Mouse (Mus musculus) megakaryocyte-erythroid progenitor cell, adult 5-6 weeks (primary cell): ENCODE data around the gene Umps. TPM values are rescaled to one million over a fixed set of nuclear protein-coding genes. Genes with fewer than 3 reads are reported as not detected.

ENCODE experiments used
- ATAC-seq: replicated peaks from 2 replicates; pipeline ENCODE4 v1.8.0; 2016; ENCODE audit warnings: mild to moderate bottlenecking, inconsistent platforms; ENCODE audit not compliant: severe bottlenecking, poor library complexity, low FRiP score, low TSS enrichment
- total RNA-seq, 2 experiments: library from RNA; stranded (forward) in 1 of 2; stranded (reverse) in 1 of 2; fragments of 200-1000, 215-1000 nt in 1 of 2; fragments of >200 nt in 1 of 2; fragmentation: Nextera tagmentation in 1 of 2; gene quantifications; 2 replicates each; pipeline ENCODE4 v1.2.3; 2014 to 2017

Umps gene
- total RNA-seq, 2 experiments from 2014 or later: 69.3 to 104 TPM

DNA sequence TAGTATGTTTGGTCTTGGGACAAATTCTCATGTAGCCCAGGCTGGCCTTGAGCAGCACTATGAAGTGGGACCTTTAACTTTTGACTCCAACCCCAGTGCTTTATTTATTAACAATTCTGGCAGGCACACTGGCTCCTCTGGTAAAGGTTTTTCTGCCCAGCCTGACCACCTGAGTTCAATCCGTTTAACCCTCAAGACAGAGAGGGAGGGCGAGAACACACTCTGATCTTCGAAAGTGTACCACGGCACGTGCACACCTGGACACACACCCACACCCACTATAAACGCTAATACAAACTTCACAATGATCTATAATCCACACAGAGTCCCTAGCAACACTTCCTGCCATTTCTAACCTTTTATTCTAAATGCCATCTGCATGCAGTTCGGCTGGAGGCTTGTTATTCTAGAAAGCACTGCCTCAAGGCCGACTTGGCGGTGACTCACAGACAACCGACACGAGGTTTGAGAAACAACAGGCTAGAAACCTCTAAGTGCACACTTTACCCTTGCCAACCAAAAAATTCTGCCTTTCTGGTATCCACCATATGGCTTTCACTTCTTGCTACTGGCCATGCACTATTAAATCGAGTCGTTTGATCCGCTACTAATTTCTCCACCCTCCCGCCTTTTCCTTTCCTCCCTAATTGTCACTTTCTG, 830 bp downstream of the Umps start:
- no peak for ATAC-seq

DNA sequence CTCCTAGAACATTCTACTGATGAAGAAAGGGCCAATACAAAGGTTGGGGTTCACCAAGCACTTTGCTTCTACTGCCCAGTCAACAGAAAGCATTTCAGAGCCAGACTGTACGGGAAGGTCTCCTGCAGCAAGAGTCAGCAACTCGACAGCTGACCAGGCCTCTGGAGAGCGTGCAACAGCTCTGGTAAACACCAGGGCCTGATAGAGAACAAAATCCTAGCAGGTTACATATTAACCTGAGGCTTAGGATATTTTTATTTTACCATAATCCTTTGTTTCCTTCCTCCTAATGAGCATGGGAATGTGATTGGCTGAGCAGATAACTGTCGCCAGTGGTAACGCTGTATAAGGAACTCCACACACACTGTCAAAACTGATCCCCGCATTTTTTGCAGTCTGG, 3.3 kb downstream of the Umps start:
- ATAC-seq: no peak

DNA sequence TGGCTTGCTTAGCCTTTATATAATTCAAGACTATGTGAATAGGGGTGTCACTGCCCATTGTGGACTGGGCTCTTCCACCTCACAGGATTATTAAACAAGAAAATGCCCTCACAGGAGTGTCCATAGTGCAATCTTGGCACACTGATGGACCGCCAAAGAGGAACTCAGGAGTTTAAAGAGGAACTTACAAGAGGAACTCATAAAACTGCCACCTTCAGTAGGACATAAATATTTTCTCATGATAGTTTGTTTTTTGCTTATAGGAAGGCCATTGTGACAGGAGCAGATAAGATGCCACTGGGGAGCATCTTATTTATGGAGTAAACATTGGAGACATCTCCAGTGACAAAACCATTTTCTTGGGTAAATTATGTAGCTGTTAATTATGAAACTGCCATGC, 12.0 kb downstream of the Umps start:
- ATAC-seq: no peak

DNA sequence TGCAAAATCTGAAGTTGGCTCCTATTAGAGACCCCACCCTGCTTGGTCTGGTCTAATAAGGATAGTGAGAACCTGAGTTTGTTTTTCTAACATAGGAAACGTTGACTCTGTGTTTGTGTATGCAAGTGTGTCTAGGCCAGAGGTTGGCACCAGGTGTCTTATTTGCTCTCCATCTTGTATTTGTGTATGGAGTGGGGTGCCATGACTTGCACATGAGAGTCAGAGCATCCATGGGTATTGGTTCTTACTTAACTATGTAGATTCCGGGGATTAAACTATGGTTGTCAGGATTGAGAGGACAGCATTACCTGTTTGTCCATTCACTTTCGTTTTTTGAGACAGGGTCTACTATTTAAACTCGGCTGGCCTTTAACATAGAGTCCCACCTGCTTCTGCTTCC, 13.8 kb downstream of the Umps start:
- ATAC-seq: no peak

DNA sequence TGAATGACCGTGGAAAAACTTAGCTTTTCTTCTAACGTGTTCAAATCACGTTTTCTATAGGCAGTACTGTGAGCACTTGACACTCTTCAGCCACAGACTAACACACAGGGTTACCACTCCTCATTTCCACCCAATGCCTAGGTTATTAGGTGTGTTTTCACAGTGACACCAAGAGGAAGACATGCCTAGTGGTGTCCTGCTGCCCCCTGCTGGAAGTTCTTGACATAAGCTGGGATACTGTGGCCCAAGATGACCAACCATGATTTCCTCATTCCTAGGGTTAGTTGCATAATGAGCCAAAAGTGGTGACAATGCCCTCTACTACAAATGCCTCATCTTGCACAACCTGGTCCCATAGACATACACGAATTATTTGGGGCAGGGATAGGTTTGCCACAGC, 16.0 kb downstream of the Umps start:
- ATAC-seq: peak; percentile 81

DNA sequence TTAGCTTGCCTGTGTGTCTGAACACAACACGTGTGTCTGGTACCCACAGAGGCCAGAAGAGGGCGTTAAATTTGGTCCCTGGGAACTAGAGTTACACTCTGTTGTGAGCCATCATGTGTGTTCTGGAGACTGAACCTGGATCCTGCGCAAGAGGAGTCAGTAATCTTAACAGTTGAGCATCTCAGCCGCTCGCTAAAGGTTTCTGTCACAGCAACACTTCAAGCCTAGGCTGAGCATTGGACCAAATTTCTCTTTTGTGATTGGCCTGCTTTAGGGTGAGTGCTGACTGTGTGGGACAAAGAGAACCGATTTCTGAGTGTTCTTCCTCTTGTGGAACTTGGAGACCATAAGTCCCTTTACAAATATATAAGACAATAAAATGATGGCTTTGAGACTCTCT, 16.5 kb downstream of the Umps start:
- no peak for ATAC-seq

DNA sequence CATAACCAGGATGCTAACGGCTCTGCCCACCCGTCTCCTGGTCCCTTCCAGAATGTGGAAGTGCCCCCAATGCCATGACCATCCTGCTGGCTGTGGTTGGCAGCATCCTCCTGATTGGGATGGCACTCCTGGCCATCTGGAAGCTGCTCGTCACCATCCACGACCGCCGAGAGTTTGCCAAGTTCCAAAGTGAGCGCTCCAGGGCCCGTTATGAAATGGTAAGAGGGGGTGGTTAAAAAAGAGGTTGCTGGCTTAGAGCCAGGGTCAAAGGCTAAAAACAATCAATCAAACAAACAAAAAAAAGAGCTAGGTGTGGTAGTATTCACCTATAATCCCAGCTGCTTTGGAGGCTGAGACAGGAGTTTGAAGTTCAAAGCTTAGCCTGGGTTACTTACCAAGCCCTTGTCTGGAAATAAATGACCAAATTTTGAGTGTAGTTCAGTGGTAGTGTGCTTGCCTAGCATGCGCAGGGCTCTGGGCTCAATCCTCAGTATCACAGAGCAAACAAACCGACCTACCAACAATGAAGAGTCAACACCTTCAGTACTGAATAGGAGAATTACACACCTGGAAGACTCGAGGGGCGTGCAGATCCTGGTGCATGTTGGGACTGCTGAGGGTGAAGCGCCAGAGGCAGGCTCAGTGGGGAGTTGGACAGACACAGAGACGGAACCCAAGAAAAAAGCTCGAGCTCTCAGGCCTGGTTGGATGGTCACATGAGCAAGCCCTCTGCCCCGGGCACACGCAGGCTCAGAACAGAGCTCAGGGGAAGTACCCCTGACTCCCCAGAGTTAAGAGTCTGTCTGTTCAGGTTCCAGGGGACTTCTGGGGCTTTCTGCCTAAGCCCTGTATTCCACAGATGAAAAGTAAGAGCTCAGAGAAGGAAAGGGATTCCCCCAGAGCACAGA, 18.9 kb downstream of the Umps start:
- ATAC-seq: no peak

DNA sequence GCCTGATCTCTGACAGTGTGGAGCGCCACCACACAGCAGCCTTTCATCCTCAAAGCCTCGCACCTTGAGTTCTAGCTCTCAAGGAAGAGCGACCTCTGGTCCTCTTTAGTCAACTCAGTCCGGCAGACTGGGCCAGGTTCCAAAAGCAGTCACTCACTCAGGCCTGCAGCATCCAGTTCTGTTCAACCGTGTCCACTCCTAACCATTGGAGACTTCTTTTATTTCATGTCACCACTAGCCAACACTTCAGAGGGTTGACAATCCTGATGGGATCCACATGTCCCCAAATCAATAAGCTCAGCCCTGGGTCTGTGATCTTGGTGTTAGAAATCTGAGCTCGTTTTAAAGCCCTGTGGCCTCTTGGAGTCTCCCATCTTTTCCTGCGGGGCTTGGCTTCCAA, 20.8 kb downstream of the Umps start:
- ATAC-seq: no peak

DNA sequence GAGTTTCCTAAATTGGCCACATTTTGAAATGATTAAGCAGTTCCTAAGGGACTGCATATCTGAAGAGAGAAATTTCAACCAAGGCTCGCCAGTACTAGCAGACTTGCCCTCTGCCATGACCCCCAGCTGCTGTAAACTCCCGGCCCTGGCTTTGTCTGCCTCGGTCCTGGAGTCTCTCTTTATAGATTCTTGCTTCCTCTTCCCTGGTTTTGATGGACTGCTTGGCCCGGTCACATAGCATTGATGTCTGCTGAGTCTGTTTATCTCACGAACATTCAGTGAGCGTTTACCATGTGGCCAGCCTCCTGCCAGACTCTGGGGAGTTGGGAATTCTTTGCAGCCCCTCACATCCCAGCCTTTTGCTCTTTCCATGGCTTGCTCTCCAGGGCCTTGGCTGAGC, 22.1 kb downstream of the Umps start:
- ATAC-seq: no peak

DNA sequence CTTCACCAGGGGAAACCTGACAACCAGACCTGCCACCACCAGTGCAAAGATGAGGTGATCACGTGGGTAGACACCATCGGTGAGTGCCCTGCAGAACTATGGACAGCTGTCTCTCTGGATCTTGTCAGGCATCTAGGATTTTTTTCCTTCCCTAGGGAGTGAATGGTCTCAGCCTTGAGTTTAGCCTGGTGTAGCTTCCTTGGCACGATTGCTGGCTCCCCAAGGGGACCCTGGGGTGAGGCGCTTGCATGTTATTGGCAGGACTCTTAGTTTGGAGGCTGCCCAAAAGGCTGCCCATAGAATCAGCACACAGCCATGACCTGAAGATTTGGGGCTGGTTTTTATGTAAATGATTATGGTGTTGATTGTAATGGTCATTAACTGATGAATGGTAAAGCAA, 22.7 kb downstream of the Umps start:
- no peak for ATAC-seq

DNA sequence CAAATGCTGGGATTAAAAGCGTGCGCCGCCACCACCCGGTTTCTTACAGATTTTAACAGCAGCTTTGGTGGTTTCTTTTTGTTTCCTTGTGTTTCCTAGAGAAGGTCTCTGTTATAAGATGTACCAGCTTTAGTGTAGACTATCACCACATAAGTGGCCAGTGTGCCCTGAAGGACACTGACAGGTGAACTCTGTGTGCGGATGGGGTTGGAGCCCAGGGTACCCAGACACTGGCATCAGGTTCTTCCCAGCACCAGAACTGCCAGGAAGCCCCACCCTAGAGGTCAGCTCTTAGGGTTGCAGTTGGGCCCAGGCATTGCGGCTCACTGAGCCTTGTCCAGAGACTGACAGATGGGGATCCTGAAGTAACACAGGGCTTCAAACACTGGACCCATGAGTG, 23.4 kb downstream of the Umps start:
- ATAC-seq: no peak

DNA sequence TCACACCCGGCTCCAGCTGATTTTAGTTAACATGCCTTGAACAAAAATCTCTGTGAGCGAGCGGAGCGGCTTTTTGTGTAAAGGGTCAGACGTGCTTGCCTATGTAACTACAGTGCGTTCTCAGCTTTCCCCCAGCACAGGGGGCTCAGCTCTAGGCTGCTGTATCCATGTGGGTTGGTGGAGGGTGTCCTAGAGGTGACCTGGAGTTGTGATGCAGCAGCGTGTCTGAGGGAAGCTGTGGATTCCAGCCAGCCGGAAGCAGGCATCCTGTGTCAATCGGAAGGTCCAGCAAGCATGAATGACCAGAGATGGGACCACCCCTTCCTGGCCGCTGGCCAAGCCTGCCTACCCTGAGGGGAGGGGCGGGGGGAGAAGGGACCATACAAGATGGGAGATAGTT, 24.5 kb downstream of the Umps start:
- no peak for ATAC-seq

DNA sequence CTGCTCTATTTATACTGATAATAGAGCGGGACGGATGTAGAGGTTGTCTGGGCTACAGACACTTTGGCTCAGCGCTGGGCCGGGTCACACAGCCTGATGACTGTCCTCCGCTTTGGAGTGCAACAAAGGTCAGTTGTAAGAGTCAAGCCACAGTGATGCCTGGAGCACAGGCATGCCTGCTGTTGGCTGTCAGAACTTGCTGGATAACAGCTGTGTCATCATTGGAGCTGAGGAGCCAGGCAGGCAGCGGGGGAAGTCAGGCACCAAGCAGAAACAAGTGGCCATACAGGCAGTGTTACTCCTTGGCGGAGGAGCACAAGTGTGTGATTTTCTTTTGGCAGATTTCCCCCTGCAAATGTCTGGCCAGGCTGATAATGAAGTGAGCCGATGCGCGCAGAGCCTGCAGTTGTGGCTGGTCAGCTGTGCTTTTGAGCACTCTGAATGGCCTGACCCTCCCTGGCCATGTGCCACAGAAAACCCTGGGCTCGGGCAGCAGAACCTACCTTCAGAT, 25.5 kb downstream of the Umps start:
- ATAC-seq: peak; percentile 49; the same call in 1 of the 2 replicates

DNA sequence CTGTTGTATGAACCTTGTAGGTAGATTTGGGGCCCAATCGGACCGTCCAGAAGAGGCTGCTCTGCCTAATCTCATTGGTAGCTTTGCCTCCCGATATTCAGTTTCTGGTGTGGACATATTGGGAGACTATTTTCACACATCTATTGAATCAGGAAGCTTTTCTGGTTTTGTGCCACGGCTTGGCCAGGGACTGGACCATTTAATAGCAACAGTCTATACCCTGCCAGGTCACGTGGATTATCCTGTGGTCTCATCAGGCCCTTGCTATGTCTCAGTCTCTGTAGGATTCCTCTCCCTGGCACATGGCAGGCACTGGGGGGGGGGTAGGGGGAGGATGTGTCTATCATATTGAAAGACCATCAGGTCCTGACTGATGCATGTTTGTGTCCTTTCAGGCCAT, 26.7 kb downstream of the Umps start:
- no peak for ATAC-seq

DNA sequence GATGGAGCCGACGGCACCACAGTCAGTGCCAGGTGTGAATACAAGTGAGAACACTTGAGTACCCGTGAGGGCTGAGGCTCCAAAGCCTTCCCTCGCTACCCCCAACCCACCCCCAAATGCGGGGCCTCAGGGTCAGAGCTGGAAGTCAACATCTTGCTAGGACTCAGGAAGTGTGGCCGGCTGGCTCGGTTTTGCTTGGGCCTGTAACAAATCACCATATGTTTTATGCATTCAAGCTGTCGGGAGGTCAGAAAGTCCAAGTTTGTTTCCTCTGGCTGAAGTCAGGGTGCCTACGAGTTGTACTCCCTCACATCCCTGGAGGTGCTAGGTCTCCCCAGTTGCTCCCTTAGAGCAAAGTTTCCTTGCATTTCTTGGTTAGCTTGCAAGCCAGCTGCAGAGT, 27.2 kb downstream of the Umps start:
- no peak for ATAC-seq

DNA sequence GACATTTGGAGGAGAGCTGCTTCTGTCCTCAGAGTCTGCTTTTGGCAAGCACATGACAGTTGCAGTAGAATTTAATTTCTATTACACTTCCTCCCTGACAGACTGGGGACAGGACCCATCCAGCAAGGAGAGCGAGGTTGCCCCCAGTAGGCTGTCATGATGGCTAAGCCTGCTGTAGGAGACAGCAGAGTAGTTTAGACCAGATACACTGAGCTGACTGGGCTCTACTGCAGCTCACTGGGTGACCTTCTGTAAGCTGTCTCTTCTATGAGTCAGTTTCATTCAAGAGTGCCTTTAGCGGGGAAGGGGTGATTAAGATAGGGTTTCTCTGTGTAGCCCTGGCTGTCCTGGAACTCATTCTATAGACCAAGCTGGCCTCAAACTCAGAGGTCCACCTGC, 27.7 kb downstream of the Umps start:
- ATAC-seq: no peak

DNA sequence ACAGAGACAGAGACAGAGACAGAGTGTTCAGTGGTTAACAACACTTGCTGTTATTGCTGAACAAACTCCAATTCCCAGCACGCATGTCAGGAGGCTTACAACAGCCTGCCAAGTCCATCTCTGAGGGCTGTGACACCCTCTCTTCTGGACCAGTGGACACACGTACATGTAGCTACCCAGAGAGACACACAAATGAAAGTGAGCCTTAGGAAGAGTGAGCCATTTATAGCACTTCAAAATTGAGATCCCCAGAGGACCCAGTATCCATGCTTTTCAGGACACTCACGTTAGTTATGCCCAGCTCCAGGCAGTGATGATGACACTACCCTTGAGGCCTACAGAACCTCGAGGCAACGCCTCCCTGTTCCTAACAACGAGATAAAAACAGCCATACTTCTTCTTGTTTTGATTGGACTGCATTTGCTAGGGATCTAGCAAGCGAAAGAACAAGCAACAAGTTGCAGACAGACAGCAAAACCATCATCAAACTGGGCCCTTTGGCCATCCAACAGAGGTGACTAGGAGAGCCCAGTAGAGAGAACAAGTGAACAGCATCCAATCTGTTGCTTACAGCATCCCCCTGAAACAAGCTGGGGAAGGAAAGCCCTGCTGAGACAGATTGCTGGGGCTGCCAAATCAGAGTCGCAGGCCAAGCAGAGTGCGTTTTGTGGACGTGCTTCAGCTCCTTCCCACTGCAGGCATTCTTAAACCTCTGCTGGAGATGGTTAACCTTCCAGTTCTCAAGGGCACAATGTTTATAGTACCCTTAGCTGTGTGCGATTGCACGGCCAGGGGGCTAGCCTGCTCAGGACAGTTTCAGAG, 28.3 kb downstream of the Umps start:
- ATAC-seq: no peak

DNA sequence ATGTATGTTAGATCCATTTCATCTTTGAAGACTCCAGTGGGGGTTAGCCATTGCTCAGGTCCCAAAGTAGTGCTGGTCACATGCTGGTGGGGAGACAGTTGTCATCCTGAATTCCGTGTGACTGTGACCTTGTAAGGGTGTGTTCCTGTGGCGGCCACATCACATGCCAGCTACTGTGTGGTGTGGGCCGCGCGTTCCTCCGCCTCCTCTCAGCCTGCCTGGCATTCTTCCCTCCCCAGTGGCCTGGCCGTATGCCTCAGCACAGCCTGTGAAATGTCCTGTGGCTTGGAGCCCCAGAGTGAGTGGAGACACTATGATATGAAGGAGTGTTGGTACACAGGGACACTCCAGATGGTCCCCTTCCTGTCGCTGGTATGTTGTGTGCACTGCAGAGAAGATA, 29.3 kb downstream of the Umps start:
- peak; percentile 62 for ATAC-seq

DNA sequence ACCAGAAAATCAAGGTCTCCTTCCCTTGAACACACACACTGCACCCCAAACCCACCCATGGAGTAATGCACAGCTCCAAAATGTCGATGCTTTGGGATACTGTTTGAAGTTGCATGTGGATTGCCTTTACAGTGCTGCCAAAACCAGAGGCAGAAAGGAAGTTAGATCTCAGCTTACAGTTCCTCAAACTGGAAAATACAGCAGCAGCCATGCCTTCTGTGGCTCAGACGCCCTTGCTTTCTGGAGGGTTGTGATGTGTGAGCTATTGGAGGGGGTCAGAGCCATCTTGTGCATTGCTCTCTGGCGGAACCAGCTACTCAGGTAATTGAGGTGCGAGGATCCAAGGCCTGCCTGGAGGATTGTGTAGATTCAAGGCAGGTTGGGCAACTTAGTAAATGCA, 30.0 kb downstream of the Umps start:
- no peak for ATAC-seq

DNA sequence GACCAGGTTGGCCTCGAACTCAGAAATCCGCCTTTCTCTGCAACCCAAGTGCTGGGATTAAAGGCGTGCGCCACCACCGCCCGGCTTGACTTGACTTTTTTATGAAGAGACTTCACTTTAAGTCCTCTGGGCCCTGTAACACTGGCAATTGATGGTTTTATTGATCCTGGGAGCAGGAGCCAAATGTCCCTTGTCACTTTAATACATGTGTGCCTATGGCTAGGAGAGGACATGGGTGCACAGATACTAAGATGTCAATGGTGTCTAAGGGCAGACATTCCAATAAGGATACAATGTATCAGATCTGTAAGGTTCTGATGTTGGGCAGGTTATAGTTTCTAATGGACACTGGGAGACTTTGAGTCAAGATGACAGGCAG, 31.4 kb downstream of the Umps start:
- ATAC-seq: no peak
